Mouse (Mus musculus): ENCODE measurements at regions not wholly inside any gene's neighbourhood (a gene's known extent, or its start where the extent isn't known, plus 50 kb on each side); places are given as distances from the start of the nearest gene placed in this dataset.

DNA sequence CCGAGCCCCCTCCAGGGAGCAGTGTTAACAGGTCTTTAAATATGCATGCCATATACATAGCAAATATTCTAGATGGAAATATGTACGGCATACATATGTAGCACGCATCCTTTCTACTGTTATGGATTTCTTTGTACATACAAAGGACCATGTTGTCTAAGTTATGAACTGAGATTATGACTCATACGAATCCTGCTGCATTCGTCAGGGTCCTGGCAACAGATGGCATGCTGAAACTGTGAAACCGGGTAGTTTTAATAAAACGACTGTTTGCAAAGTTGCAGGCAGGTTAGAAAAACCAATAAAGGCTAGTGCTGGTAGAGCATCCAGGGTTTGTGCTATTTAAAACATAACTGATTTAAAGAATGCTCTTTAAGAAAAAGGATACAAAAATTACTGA is 88.8 kb upstream of the Tlk1 start:
- TF ChIP-seq CTCF (IDR thresholded peaks at IDR 0.05; ENCODE audit: low read depth) (no peak), EP300 (IDR thresholded peaks at IDR 0.05; ENCODE audit: low read depth) (no peak)
